Mouse (Mus musculus): ENCODE data around the gene Spire2. TPM values are rescaled to one million over a fixed set of nuclear protein-coding genes. Genes with fewer than 3 reads are reported as not detected.
"Not testable (repeated sequence)": the region's sequence is repeated elsewhere in the genome, so short reads cannot be mapped to it uniquely, and the experiment has no call there.

Gene Spire2
- total RNA-seq, 2 experiments from 2014 or later, result 19.0 to 20.1 TPM

DNA sequence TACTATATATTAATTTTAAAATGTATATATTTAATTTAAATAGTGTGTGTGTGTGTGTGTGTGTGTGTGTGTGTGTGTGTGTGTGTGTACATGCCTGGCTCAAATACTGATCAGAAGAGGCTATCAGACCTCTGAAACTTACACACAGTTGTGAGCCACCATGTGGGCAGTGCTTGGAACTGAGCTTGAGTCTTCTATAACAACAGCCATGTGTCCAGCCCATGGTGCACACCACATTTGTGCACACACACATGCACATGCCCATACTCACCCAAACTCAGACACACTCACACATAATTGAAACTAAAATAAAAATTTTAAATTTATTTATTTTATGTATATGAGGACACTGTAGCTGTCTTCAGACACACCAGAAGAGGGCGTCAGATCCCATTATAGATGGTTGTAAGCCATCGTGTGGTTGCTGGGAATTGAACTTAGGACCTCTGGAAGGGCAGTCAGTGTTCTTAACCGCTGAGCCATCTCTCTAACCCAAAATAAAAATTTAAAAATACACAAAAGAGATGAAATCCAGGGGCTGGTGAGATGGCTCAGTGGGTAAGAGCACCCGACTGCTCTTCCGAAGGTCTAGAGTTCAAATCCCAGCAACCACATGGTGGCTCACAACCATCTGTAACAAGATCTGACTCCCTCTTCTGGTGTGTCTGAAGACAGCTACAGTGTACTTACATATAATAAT lies 82.6 kb downstream of the Spire2 start:
- not testable (repeated sequence) for DNase-seq (ENCODE audit: low spot score in 2 of 2)

DNA sequence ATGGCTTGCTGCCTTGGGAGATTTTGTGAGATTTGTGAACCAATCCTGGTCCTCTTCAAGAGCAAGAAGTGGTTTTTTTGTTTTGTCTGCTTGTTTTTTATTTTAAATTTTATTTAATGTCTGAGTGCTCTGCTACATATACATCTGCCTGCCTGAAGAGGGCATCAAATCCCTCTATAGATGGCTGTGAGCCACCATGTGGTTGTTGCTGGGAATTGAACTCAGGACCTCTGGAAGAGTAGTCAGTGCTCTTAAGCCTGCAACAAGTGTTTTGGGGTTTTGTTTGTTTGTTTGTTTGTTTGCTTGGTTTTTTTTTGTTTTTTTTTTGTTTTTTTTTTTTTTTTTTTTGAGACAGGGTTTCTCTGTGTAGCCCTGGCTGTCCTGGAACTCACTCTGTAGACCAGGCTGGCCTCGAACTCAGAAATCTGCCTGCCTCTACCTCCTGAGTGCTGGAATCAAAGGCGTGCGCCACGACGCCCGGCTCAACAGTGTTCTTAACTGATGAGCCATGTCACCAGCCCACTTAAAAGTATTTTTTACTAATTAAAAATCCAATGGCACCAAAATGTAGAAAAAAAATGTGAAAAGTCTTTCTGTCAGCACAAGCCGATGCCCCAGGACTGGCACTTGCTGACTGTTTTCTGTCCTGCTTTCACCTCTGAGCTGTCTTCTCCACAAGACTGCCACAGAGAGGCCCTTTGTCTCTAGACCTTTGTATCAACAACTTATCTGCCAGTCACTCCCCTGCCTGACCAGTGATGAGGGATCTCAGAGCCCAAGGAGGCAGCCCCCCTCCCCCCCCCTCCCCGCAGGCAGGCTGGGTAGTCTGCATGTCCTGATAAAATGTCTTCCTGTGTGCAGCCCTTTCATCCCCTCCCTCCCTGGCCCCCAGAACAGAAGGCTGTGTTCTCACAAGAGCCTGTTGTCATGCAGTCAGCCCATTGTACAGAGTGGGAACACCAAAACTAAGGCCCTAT lies 83.7 kb downstream of the Spire2 start:
- DNase-seq (ENCODE audit: low spot score in 2 of 2), result no peak

DNA sequence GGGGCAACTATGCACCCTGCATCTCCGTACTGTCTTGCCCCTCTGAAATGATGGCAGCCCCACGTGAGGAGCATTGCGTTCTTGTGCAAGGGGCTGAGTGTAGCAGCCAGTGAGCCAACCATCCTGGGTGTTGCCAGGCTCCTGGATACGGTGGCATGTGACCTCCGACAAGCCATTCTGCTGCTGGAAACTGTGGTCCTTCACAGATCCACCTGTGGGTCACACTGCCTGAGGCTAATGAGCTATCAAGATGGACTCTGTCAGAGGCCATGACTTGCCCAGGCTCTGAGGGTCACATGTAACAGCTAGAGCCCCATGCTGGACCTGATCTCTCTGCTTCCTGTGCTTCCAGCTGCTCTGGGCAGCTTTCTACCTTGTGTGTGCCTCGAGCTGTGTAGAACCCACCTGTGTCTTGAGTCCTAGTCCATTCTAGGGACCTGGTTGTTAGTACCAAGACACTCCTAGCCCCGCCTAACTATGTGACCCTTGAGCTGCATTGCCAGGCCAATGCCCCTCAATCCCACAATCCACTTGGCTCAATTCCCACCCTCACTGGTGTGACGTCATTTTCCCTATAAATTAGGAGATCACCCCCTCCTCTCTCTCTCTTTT lies 84.5 kb downstream of the Spire2 start:
- DNase-seq (ENCODE audit: low spot score in 2 of 2), result no peak

Other genes with a start within 250 kb of the Spire2 start
- 100 to 1,000 TPM; 438 to 447 TPM for gene Rpl13, start 230.4 kb upstream of the Spire2 start, total RNA-seq (2021)
- gene Cpne7, start 215.3 kb upstream of the Spire2 start, total RNA-seq (2021), result 10 to 100 TPM; 58.0 to 61.3 TPM
- gene Sult5a1, start 174.4 kb upstream of the Spire2 start, total RNA-seq (2021), result under 1 TPM in 1 of 2 experiments, not detected in 1; 0.51 TPM
- not detected for gene Dpep1, start 146.5 kb upstream of the Spire2 start, total RNA-seq (2021)
- gene Chmp1a, start 120.0 kb upstream of the Spire2 start, total RNA-seq (2021), result 100 to 1,000 TPM in 1 of 2 experiments, 10 to 100 TPM in 1; 88.7 to 103 TPM
- gene Spata33, start 119.9 kb upstream of the Spire2 start, total RNA-seq (2021), result 1 to 10 TPM; 5.9 to 9.8 TPM
- gene Cdk10, start 107.9 kb upstream of the Spire2 start, total RNA-seq (2021), result 10 to 100 TPM; 94.7 to 98.6 TPM
- 10 to 100 TPM; 79.4 to 82.0 TPM for gene Spata2l, start 96.5 kb upstream of the Spire2 start, total RNA-seq (2021)
- gene Zfp276, start 78.5 kb upstream of the Spire2 start, total RNA-seq (2021), result 10 to 100 TPM; 19.9 to 21.5 TPM
- 10 to 100 TPM; 58.6 to 69.5 TPM for gene Vps9d1, start 78.4 kb upstream of the Spire2 start, total RNA-seq (2021)
- 1 to 10 TPM; 1.5 to 1.9 TPM for gene Fanca, start 14.1 kb upstream of the Spire2 start, total RNA-seq (2021)
- 100 to 1,000 TPM; 565 to 596 TPM for gene Tcf25, start 41.0 kb downstream of the Spire2 start, total RNA-seq (2021)
- gene Mc1r, start 74.4 kb downstream of the Spire2 start, total RNA-seq (2021), result under 1 TPM in 1 of 2 experiments, not detected in 1; 0.12 TPM
- 100 to 1,000 TPM; 392 to 405 TPM for gene Tubb3, start 78.7 kb downstream of the Spire2 start, total RNA-seq (2021)
- gene Def8, start 90.8 kb downstream of the Spire2 start, total RNA-seq (2021), result 10 to 100 TPM; 52.9 to 56.3 TPM
- gene Afg3l1, start 145.2 kb downstream of the Spire2 start, total RNA-seq (2021), result 10 to 100 TPM; 26.8 to 32.8 TPM
- gene Dbndd1, start 182.8 kb downstream of the Spire2 start, total RNA-seq (2021), result 10 to 100 TPM; 15.9 to 18.3 TPM
- 10 to 100 TPM; 24.8 to 29.6 TPM for gene Gas8, start 186.1 kb downstream of the Spire2 start, total RNA-seq (2021)